Mouse (Mus musculus) testis, adult 2 months (tissue): ENCODE measurements around the gene Tstd2.

ENCODE experiments used
- CTCF ChIP-seq: fragments of 200-500 bp; IDR thresholded peaks from 2 replicates; pipeline ENCODE4 v1.5.1; 2012; ENCODE audit warnings: low read depth, mild to moderate bottlenecking, inconsistent platforms, low read length, moderate library complexity; ENCODE audit not compliant: control insufficient read depth, insufficient read depth, insufficient replicate concordance
- POLR2A ChIP-seq: fragments of 200-500 bp; IDR thresholded peaks from 2 replicates; pipeline ENCODE4 v1.6.1; 2012; ENCODE audit warnings: low read depth, mild to moderate bottlenecking, inconsistent platforms, low read length, moderate library complexity; ENCODE audit not compliant: control insufficient read depth

DNA sequence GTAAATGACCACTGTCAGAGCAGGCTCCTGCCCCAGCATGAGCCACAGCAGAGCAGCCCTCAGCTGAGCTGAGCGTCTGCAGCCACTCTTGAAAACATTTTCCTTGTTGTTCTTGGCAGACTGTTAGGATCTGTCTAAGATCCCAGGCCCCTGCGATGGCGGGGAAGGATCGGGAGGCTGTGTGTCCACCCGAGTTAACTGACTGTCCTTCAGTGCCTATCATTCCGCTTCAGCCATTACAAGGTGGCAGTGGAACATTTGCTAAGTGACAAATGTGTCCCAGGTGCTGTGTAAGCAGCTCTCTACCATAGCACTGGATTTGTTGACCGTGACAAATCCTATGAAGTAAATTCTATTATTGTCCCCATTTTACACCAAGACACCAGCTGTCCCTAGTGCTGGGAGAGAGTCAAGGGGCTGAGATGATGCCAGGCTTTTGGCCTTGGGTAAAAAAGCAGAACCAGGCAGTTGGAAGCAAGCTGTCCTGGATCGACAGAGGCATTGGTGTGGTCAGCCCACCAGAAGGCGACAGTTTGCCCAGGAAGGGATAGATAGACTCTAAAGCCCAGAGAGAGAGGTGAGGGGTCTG is 53.2 kb downstream of the Tstd2 start:
- TF ChIP-seq CTCF, result no peak
- no peak for TF ChIP-seq POLR2A
